12 mouse cellular contexts compared by ENCODE assay signal in genomic region chr10:49481439-49481838, GRCm38 (mm10).
DNase-seq lines count a peak whose midpoint lies in the region; ATAC-seq and TF ChIP-seq lines count a peak whose summit lies in the region.
"Had no signal": no experiment of that assay in that cellular context is flagged by ENCODE, and none has a peak within 500 bp of the region (broad histone marks: within the 10 kb centered on the region; RNA-seq: fewer than 3 reads in every experiment).

No protein-coding gene starts in this region.

- TF ChIP-seq POLR2A in cerebellum, adult 2 months (IDR thresholded peaks at IDR 0.05; ENCODE audit: borderline replicate concordance, insufficient read depth, low read length): no peak

- TF ChIP-seq CTCF in cerebellum, adult 2 months (IDR thresholded peaks at IDR 0.05; ENCODE audit: borderline replicate concordance, insufficient read depth, low read depth, low read length): peak; percentile 18; the same call in 1 of the 2 replicates
- peak; percentile 64 for TF ChIP-seq CTCF in layer of hippocampus, adult 2 months (conservative IDR thresholded peaks at IDR 0.05)

- DNase-seq in cerebellum, adult 2 months: no peak
- no peak for DNase-seq in cerebellum, adult 11 months
- no peak for DNase-seq in layer of hippocampus, adult 2 months (ENCODE audit: low spot score in 2 of 2)
- DNase-seq in layer of hippocampus, postnatal 25 days (ENCODE audit: extremely low spot score in 1 of 2, low spot score in 1 of 2): no peak
- peak; percentile 11 for DNase-seq in 3T3-L1 (ENCODE audit: low read depth, low spot score)
- DNase-seq in R1 (ENCODE audit: low read depth, low spot score): peak; percentile 65
- no peak for DNase-seq in T-cell, adult 2 months (ENCODE audit: low spot score)
- DNase-seq: heart, adult 11 months; heart, postnatal 4 days; lung, adult 2 months; spleen, adult 18-20 months had no signal

- no peak for ATAC-seq in erythroid progenitor cell, adult 5-6 weeks (replicated peaks; ENCODE audit: low FRiP score, poor library complexity, severe bottlenecking)

- H3K27me3 ChIP-seq in cerebellum, adult 2 months (ENCODE audit: control insufficient read depth, insufficient read depth, low read length): no peaks in the 10 kb centered on the region

- H3K27ac ChIP-seq in cerebellum, adult 2 months (ENCODE audit: insufficient read depth, low read length): no peak overlapping the region
- H3K27ac ChIP-seq in layer of hippocampus, adult 2 months: no peak overlapping the region

- 87% methylated on average over 4 of the region's 4 CpGs for WGBS in cerebellum, adult 2 months

- no peak overlapping the region for H3K4me3 ChIP-seq in cerebellum, adult 2 months (replicated peaks; ENCODE audit: insufficient read depth, low read depth, low read length)
- no peak overlapping the region for H3K4me3 ChIP-seq in layer of hippocampus, adult 2 months

- H3K4me1 ChIP-seq in cerebellum, adult 2 months (ENCODE audit: control insufficient read depth, insufficient read depth, low read length): no peaks in the 10 kb centered on the region

Comparison
In these comparisons a context has a peak if more than half of its experiments do, and no peak if none do; other contexts are left out.
1. DNase-seq: peak in 3T3-L1 (single experiment) and R1 (single experiment); none in cerebellum, adult 2 months (0 of 2), cerebellum, adult 11 months (single experiment), layer of hippocampus, adult 2 months (0 of 2), layer of hippocampus, postnatal 25 days (0 of 2) and T-cell, adult 2 months (single experiment).